Mouse (Mus musculus): ENCODE measurements at regions not wholly inside any gene's neighbourhood (a gene's known extent, or its start where the extent isn't known, plus 50 kb on each side); places are given as distances from the start of the nearest gene placed in this dataset.

DNA sequence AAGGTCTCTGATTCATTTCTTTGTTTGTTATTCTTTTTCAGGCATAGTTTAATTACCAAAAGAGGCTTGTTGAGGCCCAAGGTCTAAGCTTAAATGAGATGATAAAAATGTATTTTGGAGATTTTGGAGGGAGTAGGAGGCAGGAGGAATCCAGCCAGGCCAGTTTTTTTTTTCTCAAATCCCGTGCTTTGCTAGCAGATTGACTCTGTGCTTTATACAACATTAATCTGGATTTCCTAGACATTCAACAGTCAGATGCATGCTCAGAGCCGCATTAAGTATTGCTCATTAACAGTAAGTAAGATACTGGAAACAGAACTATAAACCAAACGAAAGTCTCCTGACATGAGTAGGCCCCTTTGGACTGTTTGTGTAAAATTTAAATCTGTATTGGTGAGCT is 662.9 kb upstream of the Nrsn1 start:
- no peak for DNase-seq
- intact Hi-C loops (cut with DNase I), result loop anchor here (10.0 kb wide), 2 partner anchors 332 to 748 kb away; no protein-coding TSS in a partner anchor

GRCm38 (mm10) chr13:25932810-25933209 is 662.5 kb upstream of the Nrsn1 start:
- intact Hi-C loops (cut with DNase I), result loop anchor here (10.0 kb wide), 2 partner anchors 332 to 748 kb away; no protein-coding TSS in a partner anchor
- peak; percentile 68 for DNase-seq

DNA sequence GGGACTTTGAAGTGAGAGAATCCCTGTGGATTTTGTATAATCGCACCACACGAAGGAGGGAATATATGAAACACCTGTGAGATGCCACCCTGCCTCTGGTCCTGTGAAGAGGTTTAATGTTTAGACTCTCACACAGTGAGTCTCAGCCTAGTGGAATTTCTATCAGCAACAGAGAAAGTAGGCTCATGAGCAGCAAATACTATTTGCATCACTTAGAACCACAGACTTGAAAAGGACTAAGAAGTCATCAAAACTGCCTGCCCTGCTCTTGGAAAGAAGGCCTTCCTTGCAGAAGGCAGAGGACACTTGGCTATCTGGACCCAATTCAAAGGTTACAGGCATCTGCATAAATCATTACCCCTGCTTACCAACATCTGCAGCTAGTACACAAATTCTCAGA is 662.1 kb upstream of the Nrsn1 start:
- DNase-seq, result no peak
- intact Hi-C loops (cut with DNase I), result loop anchor here (10.0 kb wide), 2 partner anchors 332 to 748 kb away; no protein-coding TSS in a partner anchor

GRCm38 (mm10) chr13:25925685-25926084 is 655.4 kb upstream of the Nrsn1 start:
- DNase-seq, result no peak
- intact Hi-C loops (cut with DNase I), result loop anchor here (10.0 kb wide), 1 partner anchor 361 kb away; no protein-coding TSS in a partner anchor

DNA sequence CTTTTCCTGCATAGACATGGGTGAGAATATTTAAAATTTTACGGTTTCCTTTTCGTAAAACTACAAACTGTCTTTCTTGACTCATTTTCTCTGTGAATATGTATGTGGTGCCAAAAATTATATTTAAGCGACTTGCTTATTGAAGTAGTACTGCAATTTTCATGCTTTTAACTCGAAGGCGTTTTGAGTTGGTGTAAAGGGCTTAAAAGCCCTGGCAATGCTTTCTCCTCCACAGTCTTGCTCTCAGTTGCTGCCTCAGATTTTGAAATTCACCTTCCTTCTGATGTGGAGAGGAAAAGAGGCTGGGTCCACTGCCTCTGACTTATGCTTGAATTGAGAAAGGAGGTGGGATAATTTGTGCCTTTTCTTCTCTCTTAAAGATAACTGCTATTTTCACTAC is 629.6 kb upstream of the Nrsn1 start:
- intact Hi-C loops (cut with DNase I), result loop anchor here (10.0 kb wide), 1 partner anchor 175 kb away; no protein-coding TSS in a partner anchor
- no peak for DNase-seq

- DNase-seq, result no peak
- intact Hi-C loops (cut with DNase I), result no loop called here
Measured at GRCm38 (mm10) chr13:25893150-25893549, 622.8 kb upstream of the Nrsn1 start.

GRCm38 (mm10) chr13:25882818-25883217 is 612.5 kb upstream of the Nrsn1 start:
- DNase-seq, result peak; percentile 63
- intact Hi-C loops (cut with DNase I), result no loop called here

- DNase-seq, result no peak
- intact Hi-C loops (cut with DNase I), result no loop called here
Measured at GRCm38 (mm10) chr13:25868923-25869322, 598.6 kb upstream of the Nrsn1 start.

- DNase-seq, result no peak
- intact Hi-C loops (cut with DNase I), result no loop called here
Measured at GRCm38 (mm10) chr13:25858207-25858606, 587.9 kb upstream of the Nrsn1 start.

DNA sequence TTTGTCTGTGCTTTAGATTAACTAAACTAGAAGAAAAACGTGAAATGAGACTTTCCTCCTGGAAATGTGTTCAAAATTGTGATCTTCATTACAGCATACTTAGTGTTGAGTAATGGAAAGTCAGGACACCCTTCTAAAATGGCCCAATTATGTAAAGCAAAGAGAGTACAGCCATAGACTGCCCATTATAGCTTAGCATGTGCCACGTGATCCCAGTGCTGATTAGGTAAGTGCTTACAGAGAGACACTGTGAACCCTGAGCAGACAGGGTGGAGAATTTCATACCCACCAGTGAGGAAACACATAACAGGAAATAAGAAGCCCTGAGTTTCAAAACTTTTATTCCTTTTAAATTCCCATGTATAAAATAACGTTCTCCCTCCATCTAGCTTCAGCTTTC is 587.3 kb upstream of the Nrsn1 start:
- intact Hi-C loops (cut with DNase I), result no loop called here

GRCm38 (mm10) chr13:25857096-25857495 is 586.8 kb upstream of the Nrsn1 start:
- intact Hi-C loops (cut with DNase I), result no loop called here
- DNase-seq, result no peak

More for the DNA sequence above, 587.3 kb upstream of the Nrsn1 start:
- no peak for DNase-seq

DNA sequence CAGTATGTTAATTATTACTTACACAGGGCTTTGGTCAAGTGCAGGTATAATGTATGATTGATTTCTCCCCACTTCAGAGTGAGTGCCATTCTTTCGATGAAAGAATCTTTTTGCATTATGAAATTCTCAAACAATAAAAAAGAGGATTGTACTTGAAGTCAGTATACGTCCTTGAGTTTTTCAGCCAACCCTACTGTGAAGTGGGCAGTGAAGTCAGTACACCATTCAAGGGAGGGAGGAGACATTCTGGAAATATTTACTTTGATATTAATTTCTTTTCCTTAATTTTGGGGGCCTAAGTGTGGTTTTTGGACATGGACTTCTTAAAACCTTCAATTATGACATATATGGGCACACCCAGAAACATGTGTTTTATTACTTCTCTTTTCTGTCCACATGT is 586.2 kb upstream of the Nrsn1 start:
- intact Hi-C loops (cut with DNase I), result no loop called here
- DNase-seq, result no peak

DNA sequence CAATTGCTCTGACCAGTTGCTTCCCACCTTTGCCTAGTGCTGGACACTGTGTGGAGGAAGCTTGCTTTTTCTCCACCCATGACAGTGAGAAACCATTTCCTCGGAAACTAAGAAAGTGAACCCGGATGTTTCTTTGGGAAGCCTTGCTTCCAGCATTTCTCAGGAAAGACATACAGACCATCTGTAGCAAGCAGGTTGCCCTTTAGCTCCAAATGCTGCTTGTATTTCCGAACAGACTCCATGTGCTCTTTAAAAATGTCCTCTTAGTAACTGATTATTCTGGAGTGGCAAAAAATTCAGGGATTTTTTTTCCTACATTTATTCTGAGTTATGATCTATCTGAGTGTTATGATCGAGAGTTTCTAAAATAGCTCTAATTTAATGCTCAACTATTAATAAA is 577.9 kb upstream of the Nrsn1 start:
- DNase-seq, result no peak
- intact Hi-C loops (cut with DNase I), result no loop called here

GRCm38 (mm10) chr13:25838237-25838636 is 567.9 kb upstream of the Nrsn1 start:
- DNase-seq, result no peak

DNA sequence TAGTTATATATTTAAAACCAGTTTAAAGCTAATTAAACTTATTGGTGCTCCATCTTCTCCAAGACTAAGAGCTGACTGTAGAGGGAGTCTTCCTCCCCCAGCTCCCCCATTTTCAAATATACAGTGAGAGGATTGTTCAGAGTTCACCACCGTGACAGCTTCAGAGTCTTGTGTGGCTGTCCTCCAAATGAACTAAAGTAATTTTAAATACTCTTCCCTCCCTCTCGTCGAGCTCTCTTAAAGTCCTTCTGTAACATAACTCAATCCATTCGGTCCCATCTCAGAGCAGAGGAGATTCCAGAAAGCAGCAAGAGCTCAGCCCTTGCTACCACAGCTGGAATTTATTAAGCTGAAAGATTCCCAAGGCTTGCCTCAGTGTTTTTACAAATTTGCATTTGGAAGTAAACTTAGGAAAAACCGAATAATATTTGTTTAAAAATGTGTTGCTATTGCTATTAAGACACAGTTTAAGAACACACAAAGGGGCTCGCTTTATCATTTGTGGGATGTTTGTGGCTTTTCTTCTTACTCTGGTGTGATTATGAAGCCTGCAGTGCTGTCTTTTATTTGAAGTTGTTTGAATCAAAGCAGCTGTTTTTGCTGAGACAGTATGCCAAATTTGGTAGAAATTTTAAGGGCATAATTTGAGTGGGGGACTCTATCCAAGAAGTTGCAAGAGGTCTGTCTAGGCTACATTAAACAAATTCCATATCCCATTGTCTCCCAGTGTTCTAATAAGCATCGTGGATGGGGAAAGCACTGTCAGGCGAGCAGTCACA is 559.0 kb upstream of the Nrsn1 start:
- DNase-seq, result no peak
- intact Hi-C loops (cut with DNase I), result no loop called here

More at GRCm38 (mm10) chr13:25838237-25838636, 567.9 kb upstream of the Nrsn1 start:
- intact Hi-C loops (cut with DNase I), result no loop called here

- no peak for DNase-seq
- intact Hi-C loops (cut with DNase I), result no loop called here
Measured at GRCm38 (mm10) chr13:25808564-25809253, 538.4 kb upstream of the Nrsn1 start.

- intact Hi-C loops (cut with DNase I), result no loop called here
- DNase-seq, result no peak
Measured at GRCm38 (mm10) chr13:25793216-25793803, 523.0 kb upstream of the Nrsn1 start.

DNA sequence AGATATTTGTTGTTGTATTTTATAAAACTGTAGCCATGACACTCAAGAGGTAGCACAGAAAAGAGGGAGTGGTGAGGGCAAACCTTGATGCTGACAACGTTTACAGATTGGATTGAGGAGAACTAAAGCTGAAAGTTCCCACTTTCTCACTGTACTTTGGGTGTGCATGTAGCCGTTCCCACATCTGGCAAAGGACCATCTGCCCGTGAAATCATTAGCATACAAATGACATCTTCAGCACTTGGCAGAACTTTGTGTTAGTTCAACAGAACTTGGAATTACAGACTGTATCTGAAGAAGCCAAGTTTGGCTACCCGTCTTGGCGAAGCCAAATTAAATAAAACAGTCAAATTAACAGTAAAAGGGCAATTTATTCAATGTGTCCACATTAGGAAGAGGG is 510.9 kb upstream of the Nrsn1 start:
- DNase-seq, result peak; percentile 19

GRCm38 (mm10) chr13:25777706-25778105 is 507.4 kb upstream of the Nrsn1 start:
- no peak for DNase-seq

More for the DNA sequence above, 510.9 kb upstream of the Nrsn1 start:
- intact Hi-C loops (cut with DNase I), result no loop called here

GRCm38 (mm10) chr13:25774586-25775182 is 504.4 kb upstream of the Nrsn1 start:
- intact Hi-C loops (cut with DNase I), result no loop called here
- DNase-seq, result no peak

More at GRCm38 (mm10) chr13:25777706-25778105, 507.4 kb upstream of the Nrsn1 start:
- intact Hi-C loops (cut with DNase I), result no loop called here

DNA sequence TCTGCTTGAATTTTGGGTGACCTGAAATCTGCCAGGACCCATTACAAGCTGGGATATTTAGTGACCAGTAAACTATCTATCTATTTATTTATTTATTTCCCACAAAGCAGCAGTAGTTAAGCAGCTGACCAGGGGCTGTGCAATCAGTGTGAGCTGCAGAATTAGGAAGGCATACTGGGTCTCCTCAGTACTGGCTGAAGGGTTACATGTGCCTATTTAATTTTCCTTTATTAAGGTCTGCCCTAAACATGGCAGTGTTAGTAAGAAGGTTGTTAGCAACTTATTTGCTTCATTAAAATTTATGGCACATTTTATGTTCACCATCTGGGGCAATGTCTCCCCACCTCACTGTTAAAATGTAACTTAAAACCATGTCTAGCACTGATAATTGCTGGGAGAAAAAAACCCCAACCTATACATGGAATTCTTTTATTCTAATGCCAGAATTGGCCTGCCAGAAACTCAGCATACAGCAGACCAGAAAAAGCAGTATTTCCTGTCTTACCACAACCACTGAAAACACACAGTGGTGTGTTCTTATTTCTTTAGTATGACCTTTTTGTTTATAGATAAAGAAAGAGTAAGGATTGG is 484.3 kb upstream of the Nrsn1 start:
- no peak for DNase-seq
- intact Hi-C loops (cut with DNase I), result no loop called here

Measured in left cerebral cortex, postnatal 4 days (tissue).